Mouse (Mus musculus): ENCODE data around the gene Jazf1.

DNA sequence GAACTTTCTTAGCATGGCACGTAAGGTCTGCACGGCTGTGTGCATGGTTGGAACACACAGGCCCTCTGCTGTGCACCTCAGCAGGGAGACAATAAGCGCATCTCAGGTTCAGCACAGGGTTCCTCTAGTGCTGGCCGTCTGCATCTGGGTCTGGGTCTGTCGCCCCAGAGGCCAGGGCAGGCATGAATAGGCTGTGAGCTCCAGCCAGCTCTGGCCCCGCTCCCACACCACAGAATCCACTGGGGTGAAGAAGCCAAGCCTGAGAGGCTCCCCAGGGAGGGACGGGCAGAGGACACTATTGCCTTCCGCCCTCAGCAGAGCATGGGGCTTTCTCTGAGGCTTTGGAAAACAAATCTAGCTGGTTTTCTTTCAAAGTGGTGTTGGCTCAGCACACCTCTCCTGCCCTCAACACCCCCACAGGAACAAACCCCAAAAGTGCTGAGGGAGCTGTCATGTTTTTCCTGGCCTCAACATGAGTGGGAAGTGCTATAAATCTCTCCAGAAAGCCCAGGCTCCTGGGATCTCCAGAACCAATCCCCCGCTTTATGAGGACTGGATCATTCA, 272.3 kb downstream of the Jazf1 start:
- no peak for TF ChIP-seq CHD2 (IDR thresholded peaks at IDR 0.05; ENCODE audit: low read length)
- TF ChIP-seq POLR2A (IDR thresholded peaks at IDR 0.05; ENCODE audit: low read depth, low read length): no peak
- TF ChIP-seq CTCF (conservative IDR thresholded peaks at IDR 0.05 in 1 of 2, IDR thresholded peaks at IDR 0.05 in 1 of 2; ENCODE audit: low read depth in 2 of 2, low read length in 2 of 2): no peak
- no peak for TF ChIP-seq JUND (conservative IDR thresholded peaks at IDR 0.05; ENCODE audit: low read depth, low read length)
- no peak for TF ChIP-seq HCFC1 (IDR thresholded peaks at IDR 0.05; ENCODE audit: low read depth, low read length)
- TF ChIP-seq SMC3 (IDR thresholded peaks at IDR 0.05; ENCODE audit: low read depth, low read length): no peak
- TF ChIP-seq TBP (conservative IDR thresholded peaks at IDR 0.05; ENCODE audit: low read depth, low read length): no peak
- no peak for TF ChIP-seq ZC3H11A (IDR thresholded peaks at IDR 0.05; ENCODE audit: low read depth, low read length)
- TF ChIP-seq MAX (IDR thresholded peaks at IDR 0.05; ENCODE audit: low read length): no peak
- TF ChIP-seq EP300 (IDR thresholded peaks at IDR 0.05; ENCODE audit: low read length): no peak
- TF ChIP-seq GABPA (IDR thresholded peaks at IDR 0.05; ENCODE audit: insufficient replicate concordance, low read depth, low read length): no peak
- no peak for TF ChIP-seq UBTF (IDR thresholded peaks at IDR 0.05; ENCODE audit: low read depth, low read length)
- no peak for TF ChIP-seq E2F4 (IDR thresholded peaks at IDR 0.05; ENCODE audit: insufficient replicate concordance, low read depth, low read length)
